Mouse (Mus musculus) urinary bladder, postnatal 36 days (tissue): ENCODE measurements at regions not wholly inside any gene's neighbourhood (a gene's known extent, or its start where the extent isn't known, plus 50 kb on each side); places are given as distances from the start of the nearest gene placed in this dataset.
"Not testable (repeated sequence)": the region's sequence is repeated elsewhere in the genome, so short reads cannot be mapped to it uniquely, and the experiment has no call there.

Experiments used
- DNase-seq, 2 experiments: peaks; one replicate each; pipeline ENCODE4 v3.0.0; 2022; ENCODE audit warnings: low spot score in 2 of 2, mixed read lengths in 1 of 2

- peak; percentile 3 to 15 for DNase-seq
Observed at GRCm38 (mm10) chr8:35123196-35123621, 642.4 kb upstream of the Gm19410 start.

- no peak for DNase-seq
Observed at GRCm38 (mm10) chr8:35125179-35125578, 640.4 kb upstream of the Gm19410 start.

- no peak for DNase-seq
Observed at GRCm38 (mm10) chr8:35132281-35132680, 633.3 kb upstream of the Gm19410 start.

GRCm38 (mm10) chr8:35135630-35136029, 630.0 kb upstream of the Gm19410 start:
- no peak for DNase-seq

- no peak for DNase-seq
Observed at GRCm38 (mm10) chr8:35136643-35137042, 628.9 kb upstream of the Gm19410 start.

GRCm38 (mm10) chr8:35140775-35141174, 624.8 kb upstream of the Gm19410 start:
- no peak for DNase-seq

GRCm38 (mm10) chr8:35143018-35143656, 622.5 kb upstream of the Gm19410 start:
- DNase-seq, result no peak

GRCm38 (mm10) chr8:35143684-35144083, 621.9 kb upstream of the Gm19410 start:
- no peak for DNase-seq

GRCm38 (mm10) chr8:35144401-35144800, 621.2 kb upstream of the Gm19410 start:
- DNase-seq, result no peak

- DNase-seq, result no peak
Observed at GRCm38 (mm10) chr8:35147481-35147880, 618.1 kb upstream of the Gm19410 start.

GRCm38 (mm10) chr8:35147967-35148366, 617.6 kb upstream of the Gm19410 start:
- DNase-seq, result no peak

- no peak for DNase-seq
Observed at GRCm38 (mm10) chr8:35152585-35152984, 613.0 kb upstream of the Gm19410 start.

GRCm38 (mm10) chr8:35156272-35156671, 609.3 kb upstream of the Gm19410 start:
- DNase-seq, result no peak

GRCm38 (mm10) chr8:35157711-35158110, 607.9 kb upstream of the Gm19410 start:
- no peak for DNase-seq

- DNase-seq, result peak; percentile 46 to 62
Observed at GRCm38 (mm10) chr8:35159329-35159728, 606.3 kb upstream of the Gm19410 start.

GRCm38 (mm10) chr8:35160230-35160629, 605.4 kb upstream of the Gm19410 start:
- peak in 1 of 2 experiments; percentile 9 for DNase-seq

- not testable (repeated sequence) for DNase-seq
Observed at GRCm38 (mm10) chr8:35162166-35162565, 603.4 kb upstream of the Gm19410 start.

GRCm38 (mm10) chr8:35166611-35167010, 599.0 kb upstream of the Gm19410 start:
- DNase-seq, result peak; percentile 7 to 55

- no peak for DNase-seq
Observed at GRCm38 (mm10) chr8:35171536-35172310, 593.9 kb upstream of the Gm19410 start.

GRCm38 (mm10) chr8:35177314-35177713, 588.3 kb upstream of the Gm19410 start:
- DNase-seq, result no peak

GRCm38 (mm10) chr8:35180075-35180474, 585.5 kb upstream of the Gm19410 start:
- no peak for DNase-seq

GRCm38 (mm10) chr8:35182141-35182540, 583.4 kb upstream of the Gm19410 start:
- DNase-seq, result no peak

GRCm38 (mm10) chr8:35183423-35183822, 582.2 kb upstream of the Gm19410 start:
- no peak for DNase-seq
